Mouse (Mus musculus) kidney, adult 2 months (tissue): ENCODE measurements around the gene Mrpl35. TPM values are rescaled to one million over a fixed set of nuclear protein-coding genes. Genes with fewer than 3 reads are reported as not detected.

Experiments
- DNase-seq: peaks from one replicate; pipeline ENCODE4 v3.0.0; 2021
- H3K27ac ChIP-seq: fragments of 200-500 bp; 2 replicates; pipeline ENCODE4 v1.5.1; 2012; ENCODE audit warnings: low read depth, low read length, control low read depth, inconsistent platforms; ENCODE audit not compliant: insufficient read depth
- H3K27me3 ChIP-seq: fragments of 200-500 bp; replicated peaks from 2 replicates; pipeline ENCODE4 v1.6.1; 2012; ENCODE audit warnings: mild to moderate bottlenecking, moderate library complexity, low read length, inconsistent platforms; ENCODE audit not compliant: control insufficient read depth, insufficient read depth
- H3K36me3 ChIP-seq: fragments of 200-500 bp; 2 replicates; pipeline ENCODE4 v1.6.1; 2012; ENCODE audit warnings: mild to moderate bottlenecking, moderate library complexity, low read length, inconsistent platforms; ENCODE audit not compliant: control insufficient read depth, insufficient read depth
- H3K4me1 ChIP-seq: fragments of 200-500 bp; 2 replicates; pipeline ENCODE4 v1.6.1; 2011; ENCODE audit warnings: low read length; ENCODE audit not compliant: control insufficient read depth, insufficient read depth
- H3K4me3 ChIP-seq: fragments of 200-500 bp; 2 replicates; pipeline ENCODE4 v1.5.1; 2011; ENCODE audit warnings: mild to moderate bottlenecking, low read depth, low read length, control low read depth; ENCODE audit not compliant: insufficient read depth
- CTCF ChIP-seq: fragments of 200-500 bp; conservative IDR thresholded peaks from 2 replicates; pipeline ENCODE4 v1.5.1; 2011; ENCODE audit warnings: low read depth, mild to moderate bottlenecking, control low read depth, low read length, moderate library complexity, mixed read lengths; ENCODE audit not compliant: insufficient read depth, insufficient read length
- POLR2A ChIP-seq: fragments of 200-500 bp; IDR thresholded peaks from one replicate; pipeline ENCODE4 v1.6.1; 2011; ENCODE audit warnings: low read depth, low read length, control low read depth
- WGBS: fragments of 180-500 bp; shearing (Covaris S2); methylation state at CpG from one replicate; pipeline ENCODE4 v1.1.7; 2018; 5-methylcytosine and 5-hydroxymethylcytosine counted together
- polyA plus RNA-seq: library from polyadenylated mRNA; depleted of rRNA; stranded (reverse); fragments of >200 nt; gene quantifications from 2 replicates; pipeline ENCODE4 v1.2.3, GENCODE M21; 2012

The Mrpl35 gene
- polyA plus RNA-seq, 1 experiment: 14.3 TPM

DNA sequence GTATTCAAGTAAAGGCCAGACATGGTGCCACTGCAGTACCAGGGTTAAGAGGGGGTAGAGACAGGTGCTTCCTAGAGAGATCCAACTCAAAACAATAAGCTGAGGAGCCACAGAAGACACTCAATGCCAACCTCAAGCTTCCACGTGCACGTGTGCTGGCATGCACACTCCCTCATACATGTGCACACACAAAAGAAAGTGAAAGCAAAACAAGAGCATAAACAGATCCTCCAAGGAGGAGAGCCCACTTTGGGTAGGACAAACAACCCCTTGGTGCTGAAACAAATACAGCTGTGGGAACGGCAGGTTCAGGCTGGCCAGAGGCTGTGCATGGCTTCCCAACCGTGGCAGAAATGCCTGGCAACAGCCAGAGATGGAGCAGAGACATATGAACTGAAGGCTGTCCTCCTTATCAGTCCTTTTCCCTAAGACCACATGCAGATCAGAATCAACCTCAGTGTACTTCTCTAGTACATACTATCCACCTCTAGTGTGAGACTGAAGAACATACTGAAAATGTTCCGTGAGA, 6.9 kb downstream of the Mrpl35 start:
- Histone ChIP-seq H3K27me3 (no peaks in the 10 kb centered on the region), H3K27ac (no peak overlapping the region), H3K4me3 (no peak overlapping the region), H3K4me1 (peaks cover 12% of the 10 kb centered on the region), H3K36me3 (peaks cover 16% of the 10 kb centered on the region)
- peak; percentile 80 for DNase-seq
- TF ChIP-seq CTCF (no peak), POLR2A (no peak)
- 39% methylated on average over 5 of the region's 5 CpGs for WGBS

DNA sequence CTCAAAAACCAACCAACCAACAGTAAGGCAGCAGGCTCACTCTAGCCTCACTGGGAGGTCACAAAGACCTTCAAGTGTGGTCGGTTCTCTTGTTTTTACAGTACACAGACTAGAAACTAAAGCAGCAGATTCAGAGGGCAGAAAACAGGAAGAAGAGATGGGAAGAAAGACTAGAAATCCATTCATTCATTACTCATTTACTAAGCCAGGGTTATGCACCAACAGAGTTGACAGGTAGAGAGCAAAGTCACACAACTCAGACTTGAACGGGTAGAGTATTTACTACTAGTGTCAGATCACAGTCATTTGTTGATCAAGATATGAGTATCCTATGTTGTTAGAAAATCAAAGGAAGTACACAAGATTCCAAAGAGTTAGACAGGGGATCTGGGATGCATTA, 13.9 kb downstream of the Mrpl35 start:
- TF ChIP-seq POLR2A (no peak), CTCF (no peak)
- Histone ChIP-seq H3K4me3 (no peak overlapping the region), H3K36me3 (peaks cover 15% of the 10 kb centered on the region), H3K27ac (peak overlapping the region; percentile 65; the same call in 1 of the 2 replicates), H3K27me3 (no peaks in the 10 kb centered on the region), H3K4me1 (peaks cover 6% of the 10 kb centered on the region)
- peak; percentile 68 for DNase-seq
- 41% methylated on average over 2 of the region's 2 CpGs for WGBS

DNA sequence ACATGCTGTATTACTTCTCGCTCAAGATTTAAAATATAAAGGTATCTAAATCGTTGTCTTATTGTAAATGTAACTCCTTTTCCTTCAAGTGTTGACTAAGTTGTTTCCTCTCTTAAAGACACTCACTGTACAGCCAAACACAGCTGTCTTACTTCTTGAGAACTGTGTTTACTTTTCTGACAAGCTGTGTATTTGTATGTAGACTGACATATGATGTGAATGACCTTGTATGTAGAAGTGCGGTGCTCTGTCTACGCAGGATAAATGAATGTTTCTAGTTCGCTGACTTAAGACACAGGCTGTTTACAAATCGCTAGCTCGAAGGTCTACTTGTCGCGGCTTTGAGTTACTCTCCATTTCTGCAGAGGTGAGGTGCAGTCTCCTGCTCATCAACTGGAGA, 16.9 kb downstream of the Mrpl35 start:
- Histone ChIP-seq H3K27me3 (no peaks in the 10 kb centered on the region), H3K27ac (no peak overlapping the region), H3K36me3 (peaks cover 2% of the 10 kb centered on the region; the same call in 1 of the 2 replicates), H3K4me1 (peaks cover 6% of the 10 kb centered on the region), H3K4me3 (no peak overlapping the region)
- DNase-seq: no peak
- WGBS: 80% methylated on average over 9 of the region's 9 CpGs
- TF ChIP-seq POLR2A: no peak
- no peak for TF ChIP-seq CTCF

DNA sequence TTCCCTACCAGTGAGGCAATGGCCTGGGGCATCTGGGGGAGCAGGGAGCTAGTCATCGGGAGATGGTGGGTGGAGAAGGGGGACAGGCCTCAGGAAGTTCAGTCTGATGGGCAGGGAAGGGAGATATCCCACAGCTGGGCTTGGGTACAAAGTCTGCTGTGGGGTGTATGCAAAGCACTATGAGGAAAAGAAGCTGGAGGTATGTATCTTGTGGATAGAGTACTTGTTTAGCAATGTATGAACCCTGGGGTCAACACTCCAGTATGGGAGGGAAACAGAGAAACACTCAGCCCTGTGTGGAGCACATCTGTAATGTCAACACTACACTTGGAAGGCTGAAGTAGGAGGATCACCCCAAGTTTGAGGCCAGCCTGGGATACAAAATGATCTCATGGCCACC, 20.1 kb downstream of the Mrpl35 start:
- Histone ChIP-seq H3K36me3 (no peaks in the 10 kb centered on the region; the same call in 1 of the 2 replicates), H3K27ac (no peak overlapping the region), H3K27me3 (no peaks in the 10 kb centered on the region), H3K4me3 (no peak overlapping the region), H3K4me1 (no peaks in the 10 kb centered on the region)
- DNase-seq: no peak
- WGBS: 61% methylated on average over 1 of the region's 1 CpGs
- TF ChIP-seq CTCF (no peak), POLR2A (no peak)

DNA sequence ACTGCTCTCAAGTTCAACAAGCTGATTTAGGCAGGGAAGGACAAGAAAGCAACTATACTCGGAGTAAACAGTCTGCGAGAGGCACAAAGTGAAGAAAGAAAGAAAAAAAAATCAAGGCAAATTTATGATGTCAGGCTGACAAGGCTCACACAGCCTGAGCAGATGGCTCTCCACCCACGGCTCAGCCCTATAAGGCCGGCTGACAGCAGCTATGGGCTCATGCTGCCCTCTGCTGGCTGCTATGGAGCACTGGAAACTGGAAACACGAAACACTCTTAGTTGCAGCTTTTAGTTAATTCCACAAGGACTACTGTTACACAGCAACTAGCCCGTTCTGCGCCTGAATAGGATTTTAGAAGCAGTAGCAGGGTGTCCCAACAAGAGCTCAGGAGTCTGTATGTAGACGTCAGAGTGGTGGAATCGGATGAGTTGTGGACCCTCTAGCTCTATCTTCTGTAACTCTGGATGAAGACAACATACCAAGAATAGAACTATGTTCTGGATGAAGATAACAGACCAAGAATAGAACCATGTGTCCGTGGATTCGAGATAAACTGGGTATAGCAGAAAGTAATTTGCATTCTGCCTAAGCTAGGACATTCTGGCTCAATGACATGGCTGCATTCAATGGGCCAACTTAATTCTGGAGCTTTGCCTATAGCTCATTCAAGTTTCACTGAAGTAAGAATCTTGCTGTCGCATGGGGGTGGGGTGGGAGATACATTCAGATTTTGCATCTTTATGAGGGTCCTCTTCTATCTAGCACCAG, 22.5 kb downstream of the Mrpl35 start:
- 21% methylated on average over 12 of the region's 12 CpGs for WGBS
- DNase-seq: peak; percentile 58

DNA sequence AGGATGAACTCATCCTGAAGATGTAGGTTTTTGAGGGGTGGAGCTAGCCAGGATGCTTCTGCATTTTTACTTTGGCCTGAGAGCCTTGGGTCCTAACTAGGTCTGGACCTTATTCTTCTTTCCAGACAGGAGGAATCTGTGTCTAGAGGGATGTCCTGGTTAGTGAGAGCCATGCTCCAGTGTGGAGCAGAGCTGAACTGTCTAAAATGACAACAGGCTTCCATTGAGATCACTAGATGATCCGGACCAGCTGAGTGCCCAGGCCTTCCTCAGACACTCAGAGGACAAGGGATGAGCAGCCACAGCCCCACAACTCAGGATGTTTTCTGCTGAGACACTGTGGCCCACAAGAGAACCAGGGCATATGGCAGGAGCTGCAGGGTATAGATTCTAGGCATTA, 23.2 kb downstream of the Mrpl35 start:
- no peaks in the 10 kb centered on the region for H3K4me1 ChIP-seq
- DNase-seq: no peak
- 81% methylated on average over 1 of the region's 1 CpGs for WGBS
- TF ChIP-seq POLR2A: no peak
- TF ChIP-seq CTCF: no peak
- no peak overlapping the region for H3K27ac ChIP-seq
- no peak overlapping the region for H3K4me3 ChIP-seq
- no peaks in the 10 kb centered on the region for H3K27me3 ChIP-seq
- H3K36me3 ChIP-seq: no peaks in the 10 kb centered on the region

More for the DNA sequence above, 22.5 kb downstream of the Mrpl35 start:
- H3K36me3 ChIP-seq: no peaks in the 10 kb centered on the region
- H3K4me3 ChIP-seq: no peak overlapping the region
- no peaks in the 10 kb centered on the region for H3K27me3 ChIP-seq
- H3K4me1 ChIP-seq: no peaks in the 10 kb centered on the region
- no peak overlapping the region for H3K27ac ChIP-seq
- TF ChIP-seq POLR2A: no peak
- peak; percentile 99 for TF ChIP-seq CTCF

DNA sequence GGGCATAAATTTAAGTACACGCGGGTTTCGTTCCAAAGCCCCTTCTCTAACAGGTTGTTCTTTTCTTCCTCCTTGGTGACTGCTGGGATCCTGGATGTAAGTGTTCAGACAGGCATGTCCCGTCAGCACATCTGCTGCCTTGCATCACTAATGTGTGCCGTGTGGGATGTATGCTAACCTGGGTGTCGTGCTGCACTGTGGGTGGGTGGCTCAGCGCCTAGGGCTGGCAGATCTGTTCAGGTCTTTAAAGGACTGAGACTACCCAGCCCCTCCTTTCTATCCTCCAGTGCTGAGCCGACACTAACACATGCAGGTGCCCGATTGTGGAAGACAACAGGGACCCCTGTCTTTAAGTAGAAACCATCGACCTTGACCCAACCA, 25.1 kb downstream of the Mrpl35 start:
- no peak overlapping the region for H3K27ac ChIP-seq
- 68% methylated on average over 10 of the region's 10 CpGs for WGBS
- no peaks in the 10 kb centered on the region for H3K27me3 ChIP-seq
- H3K4me3 ChIP-seq: no peak overlapping the region
- H3K36me3 ChIP-seq: no peaks in the 10 kb centered on the region
- no peak for TF ChIP-seq POLR2A
- TF ChIP-seq CTCF: no peak
- DNase-seq: no peak
- H3K4me1 ChIP-seq: no peaks in the 10 kb centered on the region
